Mouse (Mus musculus) heart, embryonic 10.5 days (tissue): ENCODE measurements around the gene Dpm1. TPM values are rescaled to one million over a fixed set of nuclear protein-coding genes. Genes with fewer than 3 reads are reported as not detected.

ENCODE experiments used
- DNase-seq: peaks from one replicate; pipeline ENCODE4 v3.0.0-alpha.2; 2017; ENCODE audit warnings: low spot score
- H3K27ac ChIP-seq: fragments of 300-500 bp; sonication (generic); 2 replicates; pipeline ENCODE4 v1.5.1; 2016; ENCODE audit warnings: mild to moderate bottlenecking
- H3K27me3 ChIP-seq: fragments of 300-500 bp; sonication (generic); 2 replicates; pipeline ENCODE4 v1.6.1; 2016; ENCODE audit warnings: mild to moderate bottlenecking; ENCODE audit not compliant: poor library complexity, insufficient read depth, severe bottlenecking
- H3K36me3 ChIP-seq: fragments of 300-500 bp; sonication (generic); 2 replicates; pipeline ENCODE4 v1.6.1; 2016; ENCODE audit warnings: mild to moderate bottlenecking, moderate library complexity
- H3K4me1 ChIP-seq: fragments of 300-500 bp; sonication (generic); 2 replicates; pipeline ENCODE4 v1.6.1; 2016; ENCODE audit warnings: mild to moderate bottlenecking
- H3K4me3 ChIP-seq: fragments of 300-500 bp; sonication (generic); 2 replicates; pipeline ENCODE4 v1.5.1; 2016; ENCODE audit warnings: mild to moderate bottlenecking, moderate library complexity
- H3K9me3 ChIP-seq: fragments of 300-500 bp; sonication (generic); 2 replicates; pipeline ENCODE4 v1.6.1; 2016; ENCODE audit warnings: mild to moderate bottlenecking, moderate library complexity
- WGBS: fragments of 180-500 bp; shearing (Covaris S2); methylation state at CpG from one replicate; pipeline ENCODE4 v1.1.7; 2016; 5-methylcytosine and 5-hydroxymethylcytosine counted together
- microRNA-seq: library from miRNA; unstranded; fragments of <30 nt; microRNA quantifications from one replicate; pipeline ENCODE4, GENCODE M21; 2017
- polyA plus RNA-seq: library from polyadenylated mRNA; unstranded; fragments of >200 nt; fragmentation: Nextera tagmentation; extraction: Ambion mirVana; gene quantifications from 2 replicates; pipeline ENCODE4 v1.2.1, GENCODE M21; 2016

The Dpm1 gene
- polyA plus RNA-seq, 1 experiment from 2014 or later = 79.5 TPM

- no peaks in the 10 kb centered on the region for H3K27me3 ChIP-seq
- peaks cover 48% of the 10 kb centered on the region for H3K4me1 ChIP-seq
- peak overlapping the region; percentile 49 for H3K4me3 ChIP-seq
- H3K9me3 ChIP-seq = no peaks in the 10 kb centered on the region
- 4% methylated on average over 9 of the region's 9 CpGs for WGBS
- H3K27ac ChIP-seq = peak overlapping the region; percentile 86
- no peak for DNase-seq
- H3K36me3 ChIP-seq = peaks cover 11% of the 10 kb centered on the region
These were observed 60.6 kb downstream of the Dpm1 start for GRCm38 (mm10) chr2:168169800-168170113.

DNA sequence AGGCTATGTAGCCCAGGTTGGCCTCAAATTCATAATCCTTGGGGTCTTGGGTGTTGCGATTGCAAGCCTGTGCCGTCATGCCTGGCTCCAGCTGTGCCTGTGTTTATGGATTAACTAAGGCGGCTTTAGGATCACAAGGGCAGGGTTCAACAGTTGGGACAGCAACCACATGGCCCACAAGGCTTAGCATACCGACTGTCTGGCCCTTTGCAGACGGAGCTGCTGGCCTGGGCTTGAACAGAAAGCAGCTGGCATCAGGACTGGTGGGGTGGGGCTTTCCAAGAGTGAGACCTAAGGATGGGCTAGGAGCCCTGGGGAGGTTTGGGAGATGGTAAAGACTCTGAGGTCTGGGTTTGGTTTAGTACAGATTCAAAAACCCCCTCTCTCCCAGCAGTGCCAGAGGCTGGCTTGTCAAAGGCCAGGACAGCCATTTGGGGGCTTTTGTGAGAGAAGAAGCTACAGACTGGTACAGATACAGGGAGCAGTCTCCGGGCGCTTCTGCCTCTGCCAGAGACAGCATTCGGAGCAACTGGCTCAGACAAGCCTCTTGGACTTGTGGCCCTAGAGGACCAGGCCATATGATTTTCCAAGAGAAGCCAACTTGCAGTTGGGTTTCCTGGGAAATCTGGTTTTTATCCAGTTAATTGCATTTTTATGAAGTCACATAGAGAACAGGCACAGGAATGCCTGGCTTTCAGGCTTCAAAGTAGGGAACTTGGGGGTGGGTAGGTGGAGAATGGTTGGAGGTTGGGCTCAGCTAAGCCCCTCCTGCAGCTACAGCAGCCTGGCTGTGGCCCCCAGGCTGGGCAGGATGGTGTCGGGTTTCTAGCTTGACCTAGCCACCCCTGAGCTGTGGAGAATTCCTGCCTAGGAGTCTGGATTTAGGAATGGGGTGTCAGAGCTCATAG is 61.2 kb downstream of the Dpm1 start:
- H3K4me3 ChIP-seq = peak overlapping the region; percentile 49
- no peaks in the 10 kb centered on the region for H3K27me3 ChIP-seq
- peaks cover 7% of the 10 kb centered on the region for H3K36me3 ChIP-seq
- 47% methylated on average over 9 of the region's 9 CpGs for WGBS
- no peak for DNase-seq
- H3K27ac ChIP-seq = peak overlapping the region; percentile 86
- peaks cover 48% of the 10 kb centered on the region for H3K4me1 ChIP-seq
- no peaks in the 10 kb centered on the region for H3K9me3 ChIP-seq

DNA sequence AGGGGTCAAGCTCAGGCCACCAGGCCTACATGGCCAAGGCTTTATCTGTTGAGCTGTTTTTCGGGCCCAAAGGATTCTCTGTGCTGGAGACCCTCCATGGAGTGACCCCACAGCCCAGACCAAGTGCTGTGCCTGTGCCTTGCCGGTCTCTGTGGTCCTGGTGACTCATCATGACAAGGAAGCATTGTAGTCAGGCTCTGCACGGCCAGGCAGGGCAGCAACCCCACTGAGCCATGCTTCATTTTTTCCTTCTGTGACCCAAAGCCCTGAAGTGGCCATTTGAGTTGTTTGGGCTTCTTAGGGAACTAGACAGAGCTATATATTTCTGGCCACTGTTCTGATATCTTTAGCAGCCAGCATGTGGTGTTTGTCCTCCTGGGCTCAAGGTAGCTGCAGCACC is 62.6 kb downstream of the Dpm1 start:
- Histone ChIP-seq H3K27ac (peak overlapping the region; percentile 72), H3K27me3 (no peaks in the 10 kb centered on the region), H3K36me3 (0 out of 2 replicates have a peak, but pooled peaks cover under 1% of the 10 kb centered on the region), H3K9me3 (no peaks in the 10 kb centered on the region), H3K4me3 (no peak overlapping the region), H3K4me1 (peaks cover 51% of the 10 kb centered on the region)
- 52% methylated on average over 3 of the region's 3 CpGs for WGBS
- no peak for DNase-seq

- Histone ChIP-seq H3K27me3 (no peaks in the 10 kb centered on the region), H3K27ac (peak overlapping the region; percentile 72), H3K9me3 (no peaks in the 10 kb centered on the region), H3K4me3 (0 out of 2 replicates have a peak overlapping the region, but pooled peaks have one; percentile 4), H3K4me1 (peaks cover 57% of the 10 kb centered on the region), H3K36me3 (no peaks in the 10 kb centered on the region)
- DNase-seq = no peak
- WGBS = 47% methylated on average over 21 of the region's 21 CpGs
These were observed 63.5 kb downstream of the Dpm1 start for GRCm38 (mm10) chr2:168166750-168167460.

DNA sequence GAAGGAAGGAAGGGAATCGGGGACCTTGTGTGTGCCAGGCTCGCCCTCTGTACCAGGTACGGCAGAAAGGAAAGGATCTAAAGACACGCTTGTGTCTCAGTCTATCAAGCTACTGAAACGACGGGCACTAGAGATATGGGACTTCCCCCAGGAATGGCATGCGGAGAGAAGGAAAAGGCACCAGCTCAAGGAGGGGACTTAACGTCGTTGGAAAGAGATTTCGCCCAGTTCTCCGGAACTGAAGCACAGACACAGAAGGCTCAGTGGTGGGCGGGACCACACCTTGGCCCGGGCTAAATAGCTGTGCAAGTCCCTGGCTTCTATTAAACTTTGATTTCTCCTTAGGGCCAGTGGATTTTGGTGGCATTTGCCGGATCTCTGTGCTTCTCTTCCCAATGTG is 68.4 kb downstream of the Dpm1 start:
- 6% methylated on average over 14 of the region's 14 CpGs for WGBS
- peaks cover 52% of the 10 kb centered on the region for H3K4me1 ChIP-seq
- H3K9me3 ChIP-seq = no peaks in the 10 kb centered on the region
- H3K36me3 ChIP-seq = no peaks in the 10 kb centered on the region
- H3K27me3 ChIP-seq = peaks cover 8% of the 10 kb centered on the region; the same call in 1 of the 2 replicates
- H3K4me3 ChIP-seq = peak overlapping the region; percentile 55
- no peak for DNase-seq
- peak overlapping the region; percentile 89 for H3K27ac ChIP-seq

GRCm38 (mm10) chr2:168161514-168161971 is 68.8 kb downstream of the Dpm1 start:
- Histone ChIP-seq H3K9me3 (no peaks in the 10 kb centered on the region), H3K27me3 (peaks cover 8% of the 10 kb centered on the region; the same call in 1 of the 2 replicates), H3K36me3 (no peaks in the 10 kb centered on the region), H3K4me1 (peaks cover 48% of the 10 kb centered on the region), H3K27ac (peak overlapping the region; percentile 89), H3K4me3 (peak overlapping the region; percentile 55)
- 2% methylated on average over 11 of the region's 11 CpGs for WGBS
- DNase-seq = no peak

- H3K36me3 ChIP-seq = no peaks in the 10 kb centered on the region
- H3K27me3 ChIP-seq = peaks cover 8% of the 10 kb centered on the region; the same call in 1 of the 2 replicates
- DNase-seq = no peak
- H3K4me1 ChIP-seq = peaks cover 48% of the 10 kb centered on the region
- no peak overlapping the region; the same call in 1 of the 2 replicates for H3K27ac ChIP-seq
- 84% methylated on average over 9 of the region's 9 CpGs for WGBS
- H3K9me3 ChIP-seq = no peaks in the 10 kb centered on the region
- H3K4me3 ChIP-seq = no peak overlapping the region
These were observed 69.9 kb downstream of the Dpm1 start for GRCm38 (mm10) chr2:168160370-168160930.

Small RNA genes lying within 50 kb of the gene (microRNA-seq; reads per million reads assigned to microRNA genes)
- gene Gm24561 = not detected

Other genes starting within 250 kb of the Dpm1 start
- 1.3 and 2.5 TPM in 2 replicates for gene Ripor3, start 220.0 kb downstream of the Dpm1 start, polyA plus RNA-seq
- gene Pard6b, start 149.6 kb downstream of the Dpm1 start, polyA plus RNA-seq = 12.2 and 15.0 TPM in 2 replicates
- 2.2 and 2.5 TPM in 2 replicates for gene Adnp, start 23.5 kb downstream of the Dpm1 start, polyA plus RNA-seq
- 12.5 and 16.6 TPM in 2 replicates for gene Gm20716, start 227 bp downstream of the Dpm1 start, polyA plus RNA-seq
- 5.3 and 7.3 TPM in 2 replicates for gene Mocs3, start within 50 bp of the Dpm1 start, polyA plus RNA-seq
- 2.6 and 4.2 TPM in 2 replicates for gene Kcng1, start 51.1 kb upstream of the Dpm1 start, polyA plus RNA-seq